Mouse (Mus musculus): ENCODE measurements at regions not wholly inside any gene's neighbourhood (a gene's known extent, or its start where the extent isn't known, plus 50 kb on each side); places are given as distances from the start of the nearest gene placed in this dataset.

GRCm38 (mm10) chr9:82709991-82710593, 119.2 kb upstream of the Irak1bp1 start:
- Histone ChIP-seq H3K27ac (ENCODE audit: low read depth, low read length) (no peak overlapping the region), H3K4me2 (no peak overlapping the region), H3K36me3 (ENCODE audit: control insufficient read depth, insufficient read depth, low read length) (no peaks in the 10 kb centered on the region), H3K27me3 (ENCODE audit: control insufficient read depth, insufficient read depth, low read length) (no peaks in the 10 kb centered on the region), H3K9ac (ENCODE audit: low read length) (no peak overlapping the region), H3K4me1 (ENCODE audit: control insufficient read depth, insufficient read depth, low read length) (no peaks in the 10 kb centered on the region), H3K4me3 (ENCODE audit: low read depth, low read length) (no peak overlapping the region), H3K9me3 (ENCODE audit: control insufficient read depth, low read length) (no peaks in the 10 kb centered on the region)
- 78% methylated on average over 12 of the region's 12 CpGs for WGBS
- 0 out of 2 replicates have a peak, but pooled peaks have one; percentile 30 for ATAC-seq (ENCODE audit: low FRiP score)
- DNase-seq (ENCODE audit: low spot score, missing footprints) = no peak

GRCm38 (mm10) chr9:82710945-82711516, 118.3 kb upstream of the Irak1bp1 start:
- no peak overlapping the region for H3K4me3 ChIP-seq (ENCODE audit: low read depth, low read length)
- H3K27ac ChIP-seq (ENCODE audit: low read depth, low read length) = no peak overlapping the region
- H3K9me3 ChIP-seq (ENCODE audit: control insufficient read depth, low read length) = no peaks in the 10 kb centered on the region
- H3K4me2 ChIP-seq = no peak overlapping the region
- no peaks in the 10 kb centered on the region for H3K27me3 ChIP-seq (ENCODE audit: control insufficient read depth, insufficient read depth, low read length)
- H3K4me1 ChIP-seq (ENCODE audit: control insufficient read depth, insufficient read depth, low read length) = no peaks in the 10 kb centered on the region
- ATAC-seq (ENCODE audit: low FRiP score) (no peak), DNase-seq (ENCODE audit: low spot score, missing footprints) (no peak)
- WGBS = 73% methylated on average over 6 of the region's 6 CpGs
- no peaks in the 10 kb centered on the region for H3K36me3 ChIP-seq (ENCODE audit: control insufficient read depth, insufficient read depth, low read length)
- H3K9ac ChIP-seq (ENCODE audit: low read length) = no peak overlapping the region

- DNase-seq (ENCODE audit: low spot score, missing footprints) (no peak), ATAC-seq (ENCODE audit: low FRiP score) (no peak)
- Histone ChIP-seq H3K36me3 (ENCODE audit: control insufficient read depth, insufficient read depth, low read length) (no peaks in the 10 kb centered on the region), H3K4me1 (ENCODE audit: control insufficient read depth, insufficient read depth, low read length) (no peaks in the 10 kb centered on the region), H3K27me3 (ENCODE audit: control insufficient read depth, insufficient read depth, low read length) (no peaks in the 10 kb centered on the region), H3K4me2 (no peak overlapping the region), H3K9ac (ENCODE audit: low read length) (no peak overlapping the region), H3K9me3 (ENCODE audit: control insufficient read depth, low read length) (no peaks in the 10 kb centered on the region), H3K4me3 (ENCODE audit: low read depth, low read length) (no peak overlapping the region), H3K27ac (ENCODE audit: low read depth, low read length) (no peak overlapping the region)
- 82% methylated on average over 3 of the region's 3 CpGs for WGBS
Measured at GRCm38 (mm10) chr9:82712769-82713733, 116.3 kb upstream of the Irak1bp1 start.

DNA sequence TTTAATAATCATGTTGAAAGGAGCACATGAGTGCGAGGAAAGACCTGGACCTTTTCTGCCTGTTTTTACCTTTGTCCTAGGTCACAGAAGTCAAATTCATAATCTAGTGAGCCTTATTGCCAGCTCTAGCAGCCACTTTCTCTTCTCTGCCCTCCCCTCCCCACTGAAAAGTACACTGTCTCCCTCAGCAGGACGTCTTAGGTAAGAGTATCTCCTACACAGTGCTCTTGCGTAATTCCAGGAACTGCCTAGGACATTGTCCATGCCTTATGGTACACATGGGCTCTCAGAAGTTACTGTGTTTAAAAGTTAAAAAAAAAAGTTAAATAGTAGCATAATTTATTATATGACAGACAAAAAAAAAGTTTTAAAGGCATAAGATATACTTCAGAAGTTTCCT, 100.7 kb upstream of the Irak1bp1 start:
- no peak overlapping the region for H3K4me3 ChIP-seq (ENCODE audit: low read depth, low read length)
- no peaks in the 10 kb centered on the region for H3K27me3 ChIP-seq (ENCODE audit: control insufficient read depth, insufficient read depth, low read length)
- no peaks in the 10 kb centered on the region for H3K4me1 ChIP-seq (ENCODE audit: control insufficient read depth, insufficient read depth, low read length)
- ATAC-seq (ENCODE audit: low FRiP score) (no peak), DNase-seq (ENCODE audit: low spot score, missing footprints) (no peak)
- no peaks in the 10 kb centered on the region for H3K9me3 ChIP-seq (ENCODE audit: control insufficient read depth, low read length)
- H3K9ac ChIP-seq (ENCODE audit: low read length) = no peak overlapping the region
- H3K27ac ChIP-seq (ENCODE audit: low read depth, low read length) = no peak overlapping the region
- H3K36me3 ChIP-seq (ENCODE audit: control insufficient read depth, insufficient read depth, low read length) = no peaks in the 10 kb centered on the region
- WGBS = 76% methylated on average over 3 of the region's 3 CpGs
- no peak overlapping the region for H3K4me2 ChIP-seq

GRCm38 (mm10) chr9:82729646-82730045, 99.7 kb upstream of the Irak1bp1 start:
- H3K27ac ChIP-seq (ENCODE audit: low read depth, low read length) = no peak overlapping the region
- H3K9ac ChIP-seq (ENCODE audit: low read length) = no peak overlapping the region
- H3K4me3 ChIP-seq (ENCODE audit: low read depth, low read length) = no peak overlapping the region
- no peak overlapping the region for H3K4me2 ChIP-seq
- 75% methylated on average over 4 of the region's 4 CpGs for WGBS
- ATAC-seq (ENCODE audit: low FRiP score) (no peak), DNase-seq (ENCODE audit: low spot score, missing footprints) (no peak)
- no peaks in the 10 kb centered on the region for H3K9me3 ChIP-seq (ENCODE audit: control insufficient read depth, low read length)
- no peaks in the 10 kb centered on the region for H3K27me3 ChIP-seq (ENCODE audit: control insufficient read depth, insufficient read depth, low read length)
- H3K4me1 ChIP-seq (ENCODE audit: control insufficient read depth, insufficient read depth, low read length) = no peaks in the 10 kb centered on the region
- no peaks in the 10 kb centered on the region for H3K36me3 ChIP-seq (ENCODE audit: control insufficient read depth, insufficient read depth, low read length)

- no peak overlapping the region for H3K4me3 ChIP-seq (ENCODE audit: low read depth, low read length)
- ATAC-seq (ENCODE audit: low FRiP score) (no peak), DNase-seq (ENCODE audit: low spot score, missing footprints) (no peak)
- no peak overlapping the region for H3K27ac ChIP-seq (ENCODE audit: low read depth, low read length)
- WGBS = 87% methylated on average over 3 of the region's 3 CpGs
- no peaks in the 10 kb centered on the region for H3K27me3 ChIP-seq (ENCODE audit: control insufficient read depth, insufficient read depth, low read length)
- H3K4me1 ChIP-seq (ENCODE audit: control insufficient read depth, insufficient read depth, low read length) = no peaks in the 10 kb centered on the region
- no peak overlapping the region for H3K9ac ChIP-seq (ENCODE audit: low read length)
- H3K36me3 ChIP-seq (ENCODE audit: control insufficient read depth, insufficient read depth, low read length) = no peaks in the 10 kb centered on the region
- H3K9me3 ChIP-seq (ENCODE audit: control insufficient read depth, low read length) = no peaks in the 10 kb centered on the region; the same call in 1 of the 2 replicates
- no peak overlapping the region for H3K4me2 ChIP-seq
Measured at GRCm38 (mm10) chr9:82733024-82733585, 96.2 kb upstream of the Irak1bp1 start.

GRCm38 (mm10) chr9:82734959-82735358, 94.4 kb upstream of the Irak1bp1 start:
- H3K36me3 ChIP-seq (ENCODE audit: control insufficient read depth, insufficient read depth, low read length) = no peaks in the 10 kb centered on the region
- DNase-seq (ENCODE audit: low spot score, missing footprints) (no peak), ATAC-seq (ENCODE audit: low FRiP score) (no peak)
- 68% methylated on average over 2 of the region's 2 CpGs for WGBS
- no peaks in the 10 kb centered on the region for H3K27me3 ChIP-seq (ENCODE audit: control insufficient read depth, insufficient read depth, low read length)
- H3K27ac ChIP-seq (ENCODE audit: low read depth, low read length) = no peak overlapping the region
- H3K4me3 ChIP-seq (ENCODE audit: low read depth, low read length) = no peak overlapping the region
- no peaks in the 10 kb centered on the region; the same call in 1 of the 2 replicates for H3K9me3 ChIP-seq (ENCODE audit: control insufficient read depth, low read length)
- H3K4me2 ChIP-seq = no peak overlapping the region
- H3K9ac ChIP-seq (ENCODE audit: low read length) = no peak overlapping the region
- no peaks in the 10 kb centered on the region for H3K4me1 ChIP-seq (ENCODE audit: control insufficient read depth, insufficient read depth, low read length)

- H3K9ac ChIP-seq (ENCODE audit: low read length) = no peak overlapping the region
- no peaks in the 10 kb centered on the region for H3K4me1 ChIP-seq (ENCODE audit: control insufficient read depth, insufficient read depth, low read length)
- no peak overlapping the region for H3K4me3 ChIP-seq (ENCODE audit: low read depth, low read length)
- no peaks in the 10 kb centered on the region for H3K9me3 ChIP-seq (ENCODE audit: control insufficient read depth, low read length)
- no peak for ATAC-seq (ENCODE audit: low FRiP score)
- 93% methylated on average over 5 of the region's 5 CpGs for WGBS
- no peaks in the 10 kb centered on the region for H3K27me3 ChIP-seq (ENCODE audit: control insufficient read depth, insufficient read depth, low read length)
- DNase-seq (ENCODE audit: low spot score, missing footprints) = no peak
- H3K4me2 ChIP-seq = no peak overlapping the region
- H3K36me3 ChIP-seq (ENCODE audit: control insufficient read depth, insufficient read depth, low read length) = no peaks in the 10 kb centered on the region
- no peak overlapping the region for H3K27ac ChIP-seq (ENCODE audit: low read depth, low read length)
Measured at GRCm38 (mm10) chr9:82759979-82760378, 69.4 kb upstream of the Irak1bp1 start.
